Mouse (Mus musculus) gastrocnemius, adult 2 months (tissue): ENCODE results near the gene Gtf2h1. TPM values are rescaled to one million over a fixed set of nuclear protein-coding genes. Genes with fewer than 3 reads are reported as not detected.

Experiments
- DNase-seq: peaks from one replicate; pipeline ENCODE4 v3.0.0; 2022
- H3K27ac ChIP-seq: fragments of 200-600 bp; 2 replicates; pipeline ENCODE4 v1.8.1; 2022; ENCODE audit warnings: mild to moderate bottlenecking
- H3K4me3 ChIP-seq: fragments of 200-600 bp; 2 replicates; pipeline ENCODE4 v1.8.1; 2022; ENCODE audit warnings: mild to moderate bottlenecking, moderate library complexity
- CTCF ChIP-seq: fragments of 200-600 bp; IDR thresholded peaks from 2 replicates; pipeline ENCODE4 v1.8.1; 2022; ENCODE audit warnings: antibody characterized with exemption, mild to moderate bottlenecking, moderate library complexity
- intact Hi-C: fragments of 180-260 bp; cut with DNase I; formaldehyde crosslinking; loops from one replicate; pipeline ENCODE4 v1.15.1; 2025
- total RNA-seq, 2 experiments: library from RNA; stranded (reverse); gene quantifications; 2 replicates each; pipeline ENCODE4 v1.2.3; 2021

The Gtf2h1 gene
- total RNA-seq, 2 experiments from 2014 or later = 17.7 to 18.6 TPM

DNA sequence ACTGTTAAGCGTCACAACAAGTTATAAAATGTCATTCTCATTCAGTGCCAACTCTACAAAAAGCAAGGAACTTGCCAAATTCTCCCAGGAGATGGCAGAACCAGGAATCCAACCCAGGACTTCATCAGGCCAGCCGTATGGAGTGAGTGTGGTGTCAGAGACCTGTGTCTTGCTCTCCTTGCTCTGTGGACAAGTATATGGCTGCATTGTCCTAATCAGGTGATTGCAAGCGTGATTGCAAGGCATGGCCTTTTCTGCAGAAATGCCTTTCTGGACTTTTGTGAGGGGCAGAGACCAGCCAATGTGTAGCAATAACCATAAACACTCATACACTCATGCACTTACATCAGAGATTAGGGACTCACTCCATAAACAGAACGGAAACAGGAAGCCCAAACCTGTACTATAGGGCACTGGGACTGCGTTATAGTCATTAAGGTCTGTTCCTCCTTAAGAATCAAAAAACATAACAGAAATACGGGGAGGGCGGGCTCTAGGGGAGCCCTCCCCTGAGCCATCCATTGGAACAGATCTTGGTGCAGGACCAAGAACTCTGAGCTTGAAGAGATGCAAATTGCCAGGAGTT is 37.9 kb downstream of the Gtf2h1 start:
- intact Hi-C loops = no loop called here
- H3K4me3 ChIP-seq = no peak overlapping the region
- DNase-seq = no peak
- TF ChIP-seq CTCF = no peak
- peak overlapping the region; percentile 48; the same call in 1 of the 2 replicates for H3K27ac ChIP-seq

DNA sequence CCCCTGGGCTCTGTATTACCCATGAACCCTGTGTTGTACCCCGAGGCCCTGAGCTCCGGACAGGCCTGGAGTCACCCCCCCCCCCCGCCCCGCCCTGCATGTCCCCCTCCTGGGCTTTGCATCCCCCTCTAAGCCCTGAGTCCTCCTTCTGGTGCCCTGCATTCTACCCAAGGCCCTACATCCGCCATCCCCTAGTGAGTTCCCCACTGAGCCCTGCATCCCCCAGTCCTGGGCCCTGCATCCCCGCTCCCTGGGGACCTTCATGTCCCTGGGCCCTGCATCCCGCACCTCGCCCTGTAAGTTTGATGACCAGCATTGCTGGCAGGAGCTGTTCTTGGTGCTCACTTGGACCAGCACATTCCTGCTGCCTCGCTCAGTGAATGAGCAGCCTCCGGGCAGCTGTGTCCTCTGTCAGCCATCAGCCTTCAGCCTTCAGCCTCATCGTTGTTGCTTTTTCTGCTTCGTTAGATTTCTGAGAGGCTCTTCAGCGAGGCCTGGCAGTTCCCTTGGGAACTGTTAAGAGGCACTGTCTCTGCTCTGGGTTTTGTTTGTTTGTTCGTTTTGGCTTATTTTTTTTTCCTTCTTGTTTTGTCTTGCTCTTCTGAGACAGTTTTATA is 39.2 kb downstream of the Gtf2h1 start:
- DNase-seq = no peak
- peak overlapping the region; percentile 24; the same call in 1 of the 2 replicates for H3K27ac ChIP-seq
- no peak for TF ChIP-seq CTCF
- intact Hi-C loops = no loop called here
- H3K4me3 ChIP-seq = no peak overlapping the region

DNA sequence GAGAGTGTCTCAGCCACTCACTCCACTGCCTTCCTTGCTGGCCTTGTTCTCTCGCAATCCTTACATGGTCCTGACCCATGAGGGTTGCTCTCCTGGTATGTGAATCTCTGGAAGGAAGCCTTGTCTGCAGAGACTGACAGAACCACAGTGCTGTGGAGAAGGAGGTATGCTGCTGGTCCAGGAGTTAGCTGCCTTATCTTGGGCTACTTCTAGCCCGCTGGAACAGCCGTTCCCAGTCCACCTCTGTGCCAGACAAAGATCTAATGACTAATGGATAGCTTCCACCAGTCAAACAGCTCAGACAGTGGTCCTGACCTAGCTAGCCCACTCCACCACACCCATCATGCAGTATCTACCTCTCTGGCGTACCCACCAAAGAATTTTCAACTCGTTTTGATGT is 40.5 kb downstream of the Gtf2h1 start:
- DNase-seq = no peak
- H3K4me3 ChIP-seq = no peak overlapping the region
- intact Hi-C loops = no loop called here
- H3K27ac ChIP-seq = peak overlapping the region; percentile 90; the same call in 1 of the 2 replicates
- no peak for TF ChIP-seq CTCF

DNA sequence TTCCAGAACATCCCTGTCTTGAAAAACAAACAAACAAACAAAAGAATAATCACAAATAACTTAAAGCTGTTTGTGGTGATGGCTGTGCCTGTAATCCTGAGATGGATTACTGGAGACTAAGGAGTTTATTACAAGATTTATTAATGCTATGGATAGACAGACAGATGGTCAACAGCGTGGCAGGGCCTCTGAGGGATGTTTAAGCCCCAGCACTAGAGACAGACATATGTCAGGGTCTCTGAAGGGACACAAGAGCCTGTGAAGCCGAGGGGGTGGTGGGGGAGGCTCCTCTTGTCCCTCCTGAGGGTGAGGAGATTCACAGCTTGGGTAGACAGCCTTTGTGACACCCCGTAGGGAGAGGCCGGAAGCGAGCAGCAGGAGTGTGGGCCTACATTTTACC is 41.2 kb downstream of the Gtf2h1 start:
- intact Hi-C loops = no loop called here
- H3K27ac ChIP-seq = peak overlapping the region; percentile 90
- TF ChIP-seq CTCF = no peak

DNA sequence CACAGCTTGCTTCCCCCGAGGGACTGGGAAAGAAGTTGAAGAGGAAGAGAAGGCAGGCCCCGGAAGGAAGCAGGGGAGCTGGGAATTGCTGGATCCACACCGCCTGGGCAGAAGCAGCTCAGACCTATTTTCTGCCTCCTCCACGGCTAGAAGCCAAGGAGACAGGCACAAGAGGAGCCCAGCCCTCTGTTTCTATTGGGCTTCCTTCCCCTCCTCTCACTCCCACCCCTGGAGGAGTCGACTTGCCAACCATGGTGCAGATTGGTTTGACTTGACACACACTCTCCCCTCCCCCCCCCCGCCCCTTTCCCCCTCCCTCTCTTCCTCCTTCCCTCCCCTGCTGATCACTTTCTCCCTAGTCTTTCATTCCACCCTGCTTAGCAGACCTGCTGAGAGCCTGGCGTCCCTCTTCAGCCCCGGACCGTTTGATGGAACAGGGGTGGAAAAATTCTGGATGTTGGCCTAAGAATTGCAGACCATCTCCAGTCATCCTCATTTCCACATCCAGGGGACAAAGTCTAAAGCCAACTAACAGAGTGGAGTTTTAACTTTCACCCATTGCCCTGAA is 42.3 kb downstream of the Gtf2h1 start:
- peak overlapping the region; percentile 90 for H3K27ac ChIP-seq
- peak; percentile 79 for DNase-seq
- H3K4me3 ChIP-seq = peak overlapping the region; percentile 61
- no peak for TF ChIP-seq CTCF
- intact Hi-C loops = no loop called here

More for the DNA sequence above, 41.2 kb downstream of the Gtf2h1 start:
- H3K4me3 ChIP-seq = peak overlapping the region; percentile 61; the same call in 1 of the 2 replicates
- DNase-seq = no peak

DNA sequence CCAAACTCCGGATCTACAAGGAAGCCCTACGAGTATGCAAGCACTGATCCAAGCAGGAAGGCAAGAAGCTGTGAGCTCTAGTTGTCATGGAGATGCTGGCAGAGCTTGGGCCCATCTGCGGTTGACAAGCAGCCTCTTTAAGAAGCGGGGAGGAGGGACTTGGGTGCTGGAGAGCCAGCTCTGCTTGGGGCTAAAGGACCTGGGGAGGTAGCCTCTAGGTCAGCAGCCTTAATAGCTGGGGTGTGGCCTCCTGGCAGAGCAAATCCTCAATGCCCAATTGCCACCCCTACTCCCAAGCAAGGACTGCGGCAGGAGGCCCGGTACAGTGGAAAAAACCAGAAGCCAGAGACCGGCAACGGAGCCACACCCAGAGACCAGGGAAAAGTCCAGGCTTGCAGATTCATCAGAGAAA is 43.0 kb downstream of the Gtf2h1 start:
- TF ChIP-seq CTCF = no peak
- peak overlapping the region; percentile 90 for H3K27ac ChIP-seq
- peak overlapping the region; percentile 61 for H3K4me3 ChIP-seq
- intact Hi-C loops = no loop called here
- DNase-seq = peak; percentile 90

DNA sequence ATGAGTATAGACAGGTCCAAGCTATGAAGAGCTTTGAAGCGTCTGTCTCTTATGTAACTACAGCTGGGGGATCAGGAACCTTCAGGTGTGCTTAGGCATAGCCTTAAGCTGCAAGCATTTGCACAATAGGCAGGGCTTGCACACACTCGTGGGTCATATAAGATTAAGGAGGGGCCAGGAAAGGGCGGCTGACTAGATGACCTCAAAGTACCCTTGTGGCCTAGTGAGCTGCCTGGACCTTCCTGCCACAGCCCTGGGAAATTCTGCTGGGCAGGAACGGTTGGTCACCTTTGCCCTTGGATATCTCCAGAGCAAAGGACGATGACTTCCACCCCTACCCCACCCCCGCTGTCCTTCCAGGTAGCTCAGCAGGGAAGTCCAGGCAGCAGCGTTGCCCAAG is 43.5 kb downstream of the Gtf2h1 start:
- Histone ChIP-seq H3K27ac (peak overlapping the region; percentile 90), H3K4me3 (peak overlapping the region; percentile 61)
- intact Hi-C loops = no loop called here
- TF ChIP-seq CTCF = no peak
- DNase-seq = no peak

DNA sequence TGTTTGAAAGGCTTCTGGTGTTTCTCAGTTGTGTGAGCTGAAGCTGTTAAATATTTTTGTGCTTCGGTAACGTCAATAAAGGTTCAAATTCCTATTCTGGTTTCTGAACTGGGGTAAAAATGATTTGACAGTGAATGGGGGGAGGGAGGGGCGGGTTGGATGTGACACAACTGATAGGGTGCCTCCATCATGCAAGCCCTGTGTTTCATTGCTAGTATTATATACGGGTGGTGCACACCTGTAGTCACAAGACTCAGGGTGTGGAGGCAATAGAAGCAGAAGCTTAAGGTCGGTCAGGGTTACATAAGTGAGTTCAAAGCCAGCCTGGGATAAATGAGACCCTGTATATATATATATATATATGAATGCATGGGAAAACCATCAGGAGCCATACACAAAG is 44.0 kb downstream of the Gtf2h1 start:
- intact Hi-C loops = no loop called here
- peak overlapping the region; percentile 61 for H3K4me3 ChIP-seq
- TF ChIP-seq CTCF = no peak
- H3K27ac ChIP-seq = peak overlapping the region; percentile 90
- DNase-seq = no peak

DNA sequence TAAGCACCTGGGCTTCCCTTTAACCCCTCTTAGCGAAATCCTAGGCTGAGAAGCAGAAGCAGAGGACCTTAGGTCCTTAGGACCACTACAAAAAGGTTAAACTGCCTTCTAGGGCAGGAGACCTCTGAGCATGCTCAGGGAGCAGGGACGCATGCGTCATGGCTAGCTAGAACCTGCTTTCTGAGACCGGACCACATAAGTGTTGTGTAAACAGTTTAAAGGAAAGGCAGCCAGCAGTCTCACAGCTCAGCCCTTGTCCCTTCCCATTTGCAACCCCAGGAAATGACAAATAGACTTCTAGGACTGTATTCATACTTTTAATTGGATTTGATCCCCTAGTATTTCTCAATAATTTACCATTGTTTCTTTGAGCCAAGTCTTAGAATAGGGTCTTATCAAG is 44.4 kb downstream of the Gtf2h1 start:
- no peak overlapping the region for H3K4me3 ChIP-seq
- TF ChIP-seq CTCF = no peak
- DNase-seq = no peak
- H3K27ac ChIP-seq = peak overlapping the region; percentile 90
- intact Hi-C loops = no loop called here

DNA sequence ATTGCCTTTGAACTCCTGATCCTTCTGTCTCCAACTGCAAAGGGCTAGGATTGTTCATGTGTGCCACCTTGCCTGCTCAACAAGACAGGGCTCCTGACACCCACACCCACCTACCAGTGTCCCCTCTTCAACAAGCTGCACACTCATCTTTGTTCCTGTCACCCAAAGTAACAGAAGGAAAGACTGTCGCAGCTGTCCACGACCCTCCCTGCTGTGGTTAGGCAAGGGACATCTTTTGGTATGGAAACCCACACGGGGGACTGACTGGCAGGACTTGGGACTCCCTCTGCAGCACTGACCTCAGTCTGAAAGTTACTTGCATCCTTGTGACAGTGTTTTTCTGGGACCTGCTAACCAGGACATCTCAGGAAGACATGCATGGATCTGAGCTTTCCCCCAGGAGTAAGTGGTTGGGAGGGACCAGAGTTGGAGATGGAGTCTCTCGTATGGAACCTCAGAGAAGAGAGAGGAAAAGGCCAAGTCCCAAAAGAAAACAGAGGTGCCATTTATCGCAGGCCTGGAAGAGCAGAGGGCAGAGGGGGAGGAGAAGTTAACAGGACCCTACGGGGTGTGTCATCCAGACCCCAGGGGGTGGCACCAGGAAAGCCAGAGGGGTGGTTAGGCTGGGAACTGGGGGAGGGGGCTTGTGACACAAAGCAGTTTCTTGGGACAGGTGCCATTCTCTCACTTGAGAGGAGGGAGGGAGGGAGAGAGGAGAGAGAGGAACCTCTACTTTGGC is 45.1 kb downstream of the Gtf2h1 start, which contains the start of gene Ldha:
TSS of gene Ldha (plus strand) at position 689 of the 739 bp plus-strand sequence.
- Histone ChIP-seq H3K27ac (peak within 1 kb of the TSS; percentile 90), H3K4me3 (no peak within 1 kb of the TSS)
- intact Hi-C loops = no loop called here
- TF ChIP-seq CTCF = no peak
- no peak for DNase-seq

DNA sequence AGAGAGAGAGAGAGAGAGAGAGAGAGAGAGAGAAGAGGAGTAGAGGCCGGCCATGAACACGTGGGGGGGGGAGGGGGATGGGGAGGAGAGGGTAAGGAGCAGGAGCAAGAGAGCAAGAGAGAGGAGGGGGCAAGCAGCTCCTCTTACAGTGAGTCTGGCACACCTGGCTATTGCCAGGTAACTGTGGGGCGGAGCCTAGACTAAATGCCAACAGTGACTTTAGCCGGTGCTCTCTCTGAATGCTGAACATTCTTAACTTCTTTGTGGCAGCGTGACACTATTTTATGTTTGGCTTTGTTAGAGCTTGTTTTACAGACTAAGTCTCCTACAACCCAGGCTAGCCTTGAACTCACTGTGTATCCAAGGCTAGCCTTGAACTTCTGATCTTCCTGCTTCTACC is 46.4 kb downstream of the Gtf2h1 start:
- Histone ChIP-seq H3K27ac (no peak overlapping the region), H3K4me3 (no peak overlapping the region)
- no peak for TF ChIP-seq CTCF
- intact Hi-C loops = no loop called here
- DNase-seq = no peak

DNA sequence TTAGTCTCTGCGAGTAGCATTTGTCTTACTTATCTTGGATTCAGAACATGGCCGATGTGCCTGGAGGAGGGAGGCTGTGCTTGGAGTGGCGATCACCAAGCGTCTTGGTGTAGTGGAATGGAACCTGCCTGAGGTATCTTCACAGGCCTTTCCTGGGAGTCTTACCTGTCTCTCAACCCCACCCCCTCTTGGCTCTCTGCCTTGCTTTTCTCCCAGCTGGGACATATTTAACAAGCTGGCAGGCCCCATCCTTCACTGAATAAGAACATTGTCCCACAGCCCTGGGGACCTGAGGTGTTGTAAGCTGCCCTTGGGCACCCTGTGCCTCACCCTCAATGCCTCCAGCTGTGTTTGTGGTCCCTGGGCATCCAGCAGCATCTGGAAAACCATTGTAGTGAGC is 47.7 kb downstream of the Gtf2h1 start:
- no peak for DNase-seq
- peak overlapping the region; percentile 100; the same call in 1 of the 2 replicates for H3K27ac ChIP-seq
- H3K4me3 ChIP-seq = no peak overlapping the region
- intact Hi-C loops = no loop called here
- TF ChIP-seq CTCF = no peak
